8 mouse cellular contexts compared by ENCODE assay signal in genomic region chr17:44261594-44262202, GRCm38 (mm10).
DNase-seq lines count a peak whose midpoint lies in the region; ATAC-seq and TF ChIP-seq lines count a peak whose summit lies in the region.

No protein-coding gene starts in this region.

- peak in 1 of 2 experiments; percentile 51 for DNase-seq in heart, adult 2 months
- DNase-seq in heart, adult 8-10 months (ENCODE audit: low spot score) = no peak
- DNase-seq in cerebellum, adult 8-10 months = peak; percentile 30
- peak; percentile 31 to 72 for DNase-seq in frontal cortex, adult 2 months (ENCODE audit: extremely low spot score in 1 of 2, low spot score in 1 of 2)
- peak; percentile 81 for DNase-seq in induced T-regulatory cell, adult 2 months (ENCODE audit: low read depth)
- peak; percentile 73 to 74 for DNase-seq in left cerebral cortex, postnatal 25 days (ENCODE audit: low spot score in 2 of 2)
- DNase-seq in midbrain, embryonic 14.5 days = peak; percentile 91
- peak; percentile 7 to 22 for DNase-seq in spleen, postnatal 36 days (ENCODE audit: low spot score in 2 of 2)

- peaks cover 1% of the 10 kb centered on the region for H3K4me1 ChIP-seq in heart, adult 2 months (ENCODE audit: control insufficient read depth, insufficient read depth, low read length)
- H3K4me1 ChIP-seq in midbrain, embryonic 14.5 days (ENCODE audit: control insufficient read depth, insufficient read depth, low read length) = no peaks in the 10 kb centered on the region

- H3K4me2 ChIP-seq in midbrain, embryonic 14.5 days (ENCODE audit: low read length) = no peak overlapping the region

- peak; percentile 70; the same call in 1 of the 2 replicates for ATAC-seq in midbrain, embryonic 14.5 days (ENCODE audit: low FRiP score, low TSS enrichment)

- H3K36me3 ChIP-seq in heart, adult 2 months (ENCODE audit: control insufficient read depth, insufficient read depth, low read length) = no peaks in the 10 kb centered on the region
- no peaks in the 10 kb centered on the region for H3K36me3 ChIP-seq in midbrain, embryonic 14.5 days (ENCODE audit: control insufficient read depth, insufficient read depth, low read length)

- H3K4me3 ChIP-seq in heart, adult 2 months = no peak overlapping the region
- no peak overlapping the region for H3K4me3 ChIP-seq in midbrain, embryonic 14.5 days (replicated peaks; ENCODE audit: low read depth, low read length)

- H3K9ac ChIP-seq in heart, adult 2 months (ENCODE audit: low read depth, low read length) = no peak overlapping the region
- no peak overlapping the region for H3K9ac ChIP-seq in midbrain, embryonic 14.5 days (replicated peaks; ENCODE audit: low read length)

- peaks cover 2% of the 10 kb centered on the region; the same call in 1 of the 2 replicates for H3K79me2 ChIP-seq in heart, adult 2 months (replicated peaks; ENCODE audit: control insufficient read depth, insufficient read depth, low read length)

- peak; percentile 54 for TF ChIP-seq CTCF in heart, adult 2 months (IDR thresholded peaks at IDR 0.05)

- 33% methylated on average over 9 of the region's 15 CpGs for WGBS in heart, adult 2 months
- WGBS in midbrain, embryonic 14.5 days = 38% methylated on average over 9 of the region's 15 CpGs

- peak; percentile 67; the same call in 1 of the 2 replicates for TF ChIP-seq EP300 in heart, adult 2 months (IDR thresholded peaks at IDR 0.05; ENCODE audit: insufficient read depth, low read depth, low read length)

- H3K27ac ChIP-seq in heart, adult 2 months = no peak overlapping the region
- H3K27ac ChIP-seq in midbrain, embryonic 14.5 days (replicated peaks; ENCODE audit: low read depth, low read length) = no peak overlapping the region

- no peak for TF ChIP-seq POLR2A in heart, adult 2 months (IDR thresholded peaks at IDR 0.05; ENCODE audit: insufficient read depth, low read depth, low read length)

- intact Hi-C loops in heart, adult 2 months (cut with DNase I) = loop anchor here (5.0 to 10.0 kb wide), 4 partner anchors 473 to 1143 kb away; partner anchors contain the start of gene Supt3
- intact Hi-C loops in left cerebral cortex, postnatal 25 days (cut with DNase I) = loop anchor here (2.0 to 10.0 kb wide), 5 partner anchors 196 to 1143 kb away; no protein-coding TSS in a partner anchor

- no peaks in the 10 kb centered on the region for H3K27me3 ChIP-seq in heart, adult 2 months (ENCODE audit: control insufficient read depth, insufficient read depth, low read length)
- no peaks in the 10 kb centered on the region for H3K27me3 ChIP-seq in midbrain, embryonic 14.5 days (ENCODE audit: control insufficient read depth, insufficient read depth, low read length)

- no peaks in the 10 kb centered on the region for H3K9me3 ChIP-seq in midbrain, embryonic 14.5 days (ENCODE audit: control insufficient read depth, low read length)
